Mouse (Mus musculus) forebrain, embryonic 16.5 days (tissue): Measurements from ENCODE around the gene Tmeff1. TPM values are rescaled to one million over a fixed set of nuclear protein-coding genes. Genes with fewer than 3 reads are reported as not detected.
A peak's percentile ranks its signal among the peaks of the same experiment; 100 is the strongest.

ENCODE experiments used
- ATAC-seq: fragments of 200-750 bp; cut with Nextera tagmentation; 2 replicates; pipeline ENCODE4 v1.8.0; 2017; ENCODE audit warnings: mild to moderate bottlenecking, moderate library complexity
- H3K27ac ChIP-seq: fragments of 300-500 bp; sonication (generic); 2 replicates; pipeline ENCODE4 v1.5.1; 2014; ENCODE audit warnings: low read length, control low read depth
- H3K27me3 ChIP-seq: fragments of 300-500 bp; sonication (generic); replicated peaks from 2 replicates; pipeline ENCODE4 v1.6.1; 2014; ENCODE audit warnings: low read length; ENCODE audit not compliant: control insufficient read depth, insufficient read depth
- H3K36me3 ChIP-seq: fragments of 300-500 bp; sonication (generic); 2 replicates; pipeline ENCODE4 v1.6.1; 2014; ENCODE audit not compliant: control insufficient read depth, insufficient read depth
- H3K4me1 ChIP-seq: fragments of 300-500 bp; sonication (generic); replicated peaks from 2 replicates; pipeline ENCODE4 v1.6.1; 2014; ENCODE audit warnings: low read length; ENCODE audit not compliant: control insufficient read depth, insufficient read depth
- H3K4me2 ChIP-seq: fragments of 300-500 bp; sonication (generic); 2 replicates; pipeline ENCODE4 v1.6.1; 2014; ENCODE audit warnings: mild to moderate bottlenecking, low read length, control low read depth
- H3K4me3 ChIP-seq: fragments of 300-500 bp; sonication (generic); replicated peaks from 2 replicates; pipeline ENCODE4 v1.5.1; 2014; ENCODE audit warnings: mild to moderate bottlenecking, low read length, control low read depth
- H3K9ac ChIP-seq: fragments of 300-500 bp; sonication (generic); replicated peaks from 2 replicates; pipeline ENCODE4 v1.6.1; 2014; ENCODE audit warnings: low read depth, low read length, control low read depth
- H3K9me3 ChIP-seq: fragments of 300-500 bp; sonication (generic); 2 replicates; pipeline ENCODE4 v1.6.1; 2016; ENCODE audit warnings: low read length; ENCODE audit not compliant: control insufficient read depth
- WGBS: fragments of 180-500 bp; shearing (Covaris S2); extraction: QIAGEN DNeasy Blood & Tissue Kit; methylation state at CpG from one replicate; pipeline ENCODE4 v1.1.7; 2014; 5-methylcytosine and 5-hydroxymethylcytosine counted together
- polyA plus RNA-seq: library from polyadenylated mRNA; unstranded; fragments of >200 nt; fragmentation: Nextera tagmentation; extraction: Ambion mirVana; gene quantifications from 2 replicates; pipeline ENCODE4 v1.2.1, GENCODE M21; 2015

The Tmeff1 gene
- polyA plus RNA-seq, 1 experiment from 2014 or later = 205 TPM

DNA sequence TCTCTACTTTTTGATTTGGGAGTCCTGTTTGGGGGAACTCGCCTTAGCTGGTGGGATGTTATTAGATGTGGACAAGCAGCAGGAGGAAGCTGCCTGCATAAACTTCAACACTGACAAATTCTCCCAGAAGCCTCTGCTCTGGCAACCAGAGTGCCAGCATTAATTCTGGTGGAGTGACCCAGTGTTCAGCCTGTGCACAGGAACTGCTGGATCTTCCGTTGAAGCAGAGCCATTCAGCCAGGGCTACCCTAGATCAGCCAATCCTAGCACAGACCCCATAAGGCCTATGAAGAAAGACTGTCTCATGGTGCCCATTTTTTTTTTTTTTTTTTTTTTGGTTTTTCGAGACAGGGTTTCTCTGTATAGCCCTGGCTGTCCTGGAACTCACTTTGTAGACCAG, 3.0 kb upstream of the Tmeff1 start:
- Histone ChIP-seq H3K36me3 (no peaks in the 10 kb centered on the region), H3K4me1 (peaks cover 20% of the 10 kb centered on the region), H3K27me3 (no peaks in the 10 kb centered on the region), H3K4me2 (no peak overlapping the region), H3K9me3 (no peaks in the 10 kb centered on the region), H3K4me3 (no peak overlapping the region), H3K27ac (no peak overlapping the region), H3K9ac (no peak overlapping the region)
- no peak for ATAC-seq
- 10% methylated on average over 2 of the region's 3 CpGs for WGBS

DNA sequence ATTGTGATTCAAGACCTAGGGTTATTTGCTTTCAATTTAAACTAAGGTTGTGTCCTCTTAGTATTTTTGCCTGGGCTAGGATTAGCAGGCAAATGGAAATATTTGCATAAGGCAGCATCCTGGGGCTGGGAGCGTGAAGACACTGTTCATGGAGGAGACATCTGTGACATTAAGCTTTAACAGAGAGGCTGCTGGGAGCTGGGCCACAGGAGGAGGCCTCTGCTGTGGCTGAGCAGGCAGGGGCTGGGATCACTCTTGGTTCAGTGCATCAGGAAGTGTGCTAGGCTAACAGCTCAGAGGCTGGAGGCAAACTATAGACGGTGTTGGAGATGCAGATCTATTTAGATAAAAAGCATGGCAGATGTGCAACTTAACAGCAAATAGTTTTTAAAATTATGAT, 2.0 kb upstream of the Tmeff1 start:
- H3K4me2 ChIP-seq = no peak overlapping the region
- no peak overlapping the region for H3K4me3 ChIP-seq
- H3K27me3 ChIP-seq = no peaks in the 10 kb centered on the region
- peaks cover 4% of the 10 kb centered on the region; the same call in 1 of the 2 replicates for H3K36me3 ChIP-seq
- H3K4me1 ChIP-seq = peaks cover 23% of the 10 kb centered on the region
- WGBS = 52% methylated on average over 2 of the region's 2 CpGs
- no peak overlapping the region for H3K27ac ChIP-seq
- peaks cover 3% of the 10 kb centered on the region for H3K9me3 ChIP-seq
- no peak overlapping the region for H3K9ac ChIP-seq
- no peak for ATAC-seq

DNA sequence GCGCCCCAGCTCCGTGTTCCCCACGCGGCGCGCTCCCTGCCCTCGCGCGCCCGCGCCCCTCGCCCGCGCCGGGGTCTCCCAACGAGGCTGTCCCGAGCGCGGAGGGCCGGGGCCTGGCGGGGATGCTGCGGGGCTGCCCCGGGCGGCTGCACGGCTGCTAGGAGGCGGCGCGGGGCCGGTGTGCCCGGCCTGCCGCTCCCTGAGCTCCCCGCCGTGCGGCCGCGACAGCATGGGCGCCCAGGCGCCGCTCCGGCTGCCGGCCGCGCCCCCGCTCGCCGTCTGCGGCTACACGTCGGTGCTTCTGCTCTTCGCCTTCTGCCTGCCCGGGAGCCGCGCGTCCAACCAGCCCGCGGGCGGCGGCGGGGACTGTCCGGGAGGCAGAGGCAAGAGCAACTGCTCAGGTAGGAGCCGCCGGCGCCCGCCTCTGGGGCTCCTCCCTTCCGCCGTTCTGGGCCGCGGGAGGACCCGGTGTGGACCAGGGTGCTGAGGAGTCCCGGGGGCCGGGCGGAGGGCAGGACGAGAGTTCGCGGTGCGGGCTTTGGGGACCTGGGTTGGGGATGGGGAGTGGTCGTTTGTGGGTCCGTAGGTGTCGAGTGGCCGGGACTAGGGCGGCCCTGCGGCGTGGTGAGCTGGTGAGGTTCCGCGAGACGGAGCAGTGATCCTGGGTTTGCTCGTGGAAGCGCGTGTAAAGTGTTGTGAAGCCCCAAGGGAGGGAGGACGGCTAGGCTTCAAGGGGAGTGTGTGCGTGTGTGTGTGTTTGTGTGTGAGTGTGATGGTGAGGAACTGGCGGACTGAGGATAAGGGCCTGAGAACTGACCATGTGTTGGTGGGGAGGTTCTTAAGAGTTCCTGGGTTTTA, 496 bp downstream of the Tmeff1 start:
- peaks cover 4% of the 10 kb centered on the region; the same call in 1 of the 2 replicates for H3K36me3 ChIP-seq
- peak overlapping the region; percentile 98 for H3K4me3 ChIP-seq
- no peaks in the 10 kb centered on the region for H3K27me3 ChIP-seq
- H3K9ac ChIP-seq = peak overlapping the region; percentile 100
- H3K9me3 ChIP-seq = peaks cover 3% of the 10 kb centered on the region
- H3K4me1 ChIP-seq = peaks cover 20% of the 10 kb centered on the region
- peak overlapping the region; percentile 93 for H3K4me2 ChIP-seq
- ATAC-seq = peak; percentile 66
- H3K27ac ChIP-seq = peak overlapping the region; percentile 96
- under 1% methylated on average over 85 of the region's 92 CpGs for WGBS

DNA sequence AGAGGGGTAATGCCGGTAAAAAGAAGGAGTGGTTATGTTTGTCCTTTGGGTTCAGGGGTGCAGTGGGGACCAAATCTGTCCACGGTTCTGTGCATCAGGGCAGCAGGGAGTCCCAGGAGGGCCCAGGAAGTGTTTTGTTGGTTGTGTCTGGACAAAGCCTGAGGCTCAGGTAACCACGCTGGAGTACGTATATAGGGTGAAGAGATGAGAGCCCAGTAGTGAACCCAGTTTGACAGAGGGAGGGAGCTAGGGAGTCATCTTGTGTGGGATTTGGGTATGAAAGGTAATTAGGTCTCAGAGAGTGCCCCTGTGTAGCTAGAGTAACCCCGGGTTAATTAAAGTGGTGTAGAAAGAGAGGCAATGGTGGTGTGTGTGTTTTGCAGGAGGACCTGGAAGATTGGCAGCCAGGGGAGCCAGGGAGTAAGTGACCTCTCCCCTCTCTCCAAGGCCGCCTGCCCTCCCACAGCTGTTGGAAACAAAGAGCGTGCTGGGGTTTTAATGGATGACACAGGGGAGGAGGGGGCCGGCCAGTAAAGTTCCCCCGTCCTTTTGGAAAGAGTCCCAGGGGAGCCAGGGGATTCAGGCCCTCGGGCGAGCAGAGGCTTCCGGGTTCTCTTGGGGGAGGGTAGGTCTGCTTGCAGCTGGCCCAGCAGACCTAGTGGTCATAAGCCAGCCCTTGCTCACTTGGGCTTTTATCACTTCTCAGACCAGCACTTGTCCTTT, 1.3 kb downstream of the Tmeff1 start:
- Histone ChIP-seq H3K4me3 (peak overlapping the region; percentile 98), H3K27me3 (no peaks in the 10 kb centered on the region), H3K27ac (peak overlapping the region; percentile 96), H3K4me1 (peaks cover 17% of the 10 kb centered on the region), H3K4me2 (peak overlapping the region; percentile 93), H3K9ac (peak overlapping the region; percentile 100), H3K9me3 (peaks cover 3% of the 10 kb centered on the region), H3K36me3 (peaks cover 4% of the 10 kb centered on the region; the same call in 1 of the 2 replicates)
- peak; percentile 18 for ATAC-seq
- WGBS = 2% methylated on average over 12 of the region's 12 CpGs

DNA sequence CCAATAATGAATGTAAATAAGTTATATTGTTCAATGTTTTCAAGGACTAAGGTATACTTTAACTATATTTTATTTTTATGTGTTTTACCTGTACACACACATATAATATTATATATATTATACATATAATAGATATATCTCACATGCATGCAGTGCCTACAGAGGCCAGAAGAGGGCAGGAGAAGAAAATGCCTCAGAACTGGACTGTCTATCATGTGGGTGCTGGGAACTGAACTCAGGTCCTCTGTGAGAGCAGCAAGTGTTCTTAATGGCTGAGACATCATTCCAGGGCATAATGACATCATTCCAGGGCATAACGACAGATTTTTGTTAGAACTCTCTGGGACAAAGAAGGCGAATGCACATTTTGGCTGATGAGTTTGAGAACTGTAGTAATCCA, 2.6 kb downstream of the Tmeff1 start:
- WGBS = 90% methylated on average over 2 of the region's 2 CpGs
- no peak overlapping the region for H3K4me3 ChIP-seq

DNA sequence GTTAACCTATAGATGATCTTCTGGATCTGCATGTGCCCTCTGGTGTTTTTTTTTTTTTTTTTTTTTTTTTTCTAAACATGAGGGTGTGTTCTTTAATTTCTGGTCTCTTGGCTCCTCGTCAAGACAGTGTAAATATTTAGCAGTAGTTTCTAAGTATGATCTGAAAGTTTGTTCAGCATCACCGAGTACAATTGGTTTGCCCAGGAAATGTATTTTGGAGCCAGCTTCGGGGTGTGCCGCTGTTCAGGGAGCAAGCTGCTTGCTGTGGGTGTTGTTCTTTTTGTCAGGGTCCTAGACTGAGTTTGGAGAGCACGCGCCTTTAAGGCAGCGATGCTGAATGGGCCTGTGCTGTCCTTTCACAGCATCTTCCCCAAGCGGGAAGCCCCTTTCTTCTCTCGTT, 3.6 kb downstream of the Tmeff1 start:
- H3K4me2 ChIP-seq = no peak overlapping the region

More for the DNA sequence above, 2.6 kb downstream of the Tmeff1 start:
- Histone ChIP-seq H3K4me1 (peaks cover 16% of the 10 kb centered on the region), H3K27me3 (no peaks in the 10 kb centered on the region), H3K9ac (no peak overlapping the region), H3K27ac (no peak overlapping the region), H3K36me3 (peaks cover 4% of the 10 kb centered on the region; the same call in 1 of the 2 replicates), H3K9me3 (peaks cover 3% of the 10 kb centered on the region), H3K4me2 (no peak overlapping the region)
- ATAC-seq = no peak

DNA sequence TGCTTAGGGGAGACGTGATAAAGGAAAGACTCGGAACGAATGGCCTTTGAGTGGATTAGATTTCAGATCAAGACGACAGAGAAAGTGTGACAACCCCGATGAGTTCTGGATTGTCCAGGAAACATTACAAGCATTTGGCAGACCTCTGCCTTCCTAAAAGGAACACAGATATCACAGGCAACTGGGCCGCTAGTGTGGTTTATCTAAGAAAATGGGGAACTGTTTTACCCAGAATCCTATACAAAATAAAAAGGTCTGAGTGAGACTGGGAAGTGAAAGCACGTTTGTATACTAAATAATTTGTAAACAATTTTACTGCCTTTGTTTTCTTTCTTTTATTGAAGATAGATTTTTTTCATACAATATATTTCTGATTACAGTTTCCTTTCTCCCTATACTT, 5.9 kb downstream of the Tmeff1 start:
- Histone ChIP-seq H3K4me3 (no peak overlapping the region), H3K9ac (no peak overlapping the region), H3K27me3 (no peaks in the 10 kb centered on the region), H3K27ac (no peak overlapping the region), H3K9me3 (peaks cover 3% of the 10 kb centered on the region), H3K4me1 (peaks cover 11% of the 10 kb centered on the region), H3K4me2 (no peak overlapping the region), H3K36me3 (peaks cover 4% of the 10 kb centered on the region; the same call in 1 of the 2 replicates)
- no peak for ATAC-seq
- 86% methylated on average over 7 of the region's 7 CpGs for WGBS

More for the DNA sequence above, 3.6 kb downstream of the Tmeff1 start:
- WGBS = 57% methylated on average over 9 of the region's 9 CpGs
- Histone ChIP-seq H3K9ac (no peak overlapping the region), H3K36me3 (peaks cover 4% of the 10 kb centered on the region; the same call in 1 of the 2 replicates), H3K27me3 (no peaks in the 10 kb centered on the region), H3K4me1 (peaks cover 16% of the 10 kb centered on the region), H3K27ac (no peak overlapping the region), H3K4me3 (no peak overlapping the region), H3K9me3 (peaks cover 3% of the 10 kb centered on the region)
- ATAC-seq = no peak

DNA sequence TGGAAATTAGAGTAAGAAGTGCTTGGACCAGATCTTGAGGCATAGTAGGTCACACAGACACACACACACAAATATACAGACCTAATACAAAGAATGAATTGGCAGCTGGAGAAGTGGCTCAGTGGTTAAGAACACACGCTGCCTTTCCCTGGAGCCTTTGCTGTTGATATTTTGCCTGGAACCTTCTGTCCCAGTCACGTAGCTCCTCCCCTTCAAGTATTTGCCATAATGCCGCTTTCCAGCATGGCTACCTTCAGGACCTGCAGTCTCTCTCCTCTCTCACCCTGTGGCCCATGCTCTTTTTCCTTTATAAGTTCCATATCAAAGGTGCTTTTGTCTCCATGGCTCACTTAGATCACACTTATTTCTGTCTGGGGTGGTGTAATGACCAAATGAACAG, 6.4 kb downstream of the Tmeff1 start:
- Histone ChIP-seq H3K9ac (no peak overlapping the region), H3K9me3 (peaks cover 3% of the 10 kb centered on the region), H3K4me3 (no peak overlapping the region), H3K27ac (no peak overlapping the region), H3K4me2 (no peak overlapping the region), H3K36me3 (peaks cover 4% of the 10 kb centered on the region; the same call in 1 of the 2 replicates), H3K4me1 (peaks cover 10% of the 10 kb centered on the region), H3K27me3 (no peaks in the 10 kb centered on the region)
- ATAC-seq = no peak
- WGBS = 78% methylated on average over 3 of the region's 3 CpGs

DNA sequence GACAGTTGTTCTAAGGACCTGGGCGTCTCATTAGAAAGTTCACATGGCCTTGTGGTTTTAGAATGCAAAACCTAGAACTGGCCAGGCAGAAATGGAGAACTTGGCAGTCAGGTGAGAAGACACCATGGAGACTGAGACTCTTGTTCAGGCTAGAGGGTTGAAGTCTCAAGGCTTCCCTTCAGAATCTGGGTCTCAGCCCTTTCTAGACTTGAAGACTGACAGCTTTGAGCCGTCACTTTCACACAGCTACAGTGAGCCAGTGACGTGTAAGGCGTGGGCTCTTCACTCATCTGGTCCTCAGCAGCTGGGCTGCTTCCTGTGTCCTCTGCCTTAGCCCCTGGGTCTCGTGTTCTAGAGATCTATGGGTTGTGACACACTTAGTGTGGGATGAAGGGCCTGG, 7.4 kb downstream of the Tmeff1 start:
- Histone ChIP-seq H3K27me3 (no peaks in the 10 kb centered on the region), H3K27ac (no peak overlapping the region), H3K9ac (no peak overlapping the region), H3K4me1 (peaks cover 3% of the 10 kb centered on the region; the same call in 1 of the 2 replicates), H3K4me2 (no peak overlapping the region), H3K4me3 (no peak overlapping the region), H3K36me3 (peaks cover 4% of the 10 kb centered on the region; the same call in 1 of the 2 replicates), H3K9me3 (peaks cover 3% of the 10 kb centered on the region)
- 84% methylated on average over 5 of the region's 5 CpGs for WGBS
- ATAC-seq = no peak
